Mouse (Mus musculus) E14TG2a.4 (cell line): Measurements from ENCODE around the gene Ppp6r2.
A peak's percentile ranks its signal among the peaks of the same experiment; 100 is the strongest.

Source experiments
- H3K27me3 ChIP-seq: 2 replicates; pipeline ENCODE4 v1.6.1; 2014; ENCODE audit warnings: low read length, control low read depth; ENCODE audit not compliant: insufficient read depth
- H3K36me3 ChIP-seq: 2 replicates; pipeline ENCODE4 v1.6.1; 2014; ENCODE audit warnings: low read length, control low read depth; ENCODE audit not compliant: insufficient read depth
- H3K4me1 ChIP-seq: replicated peaks from 2 replicates; pipeline ENCODE4 v1.6.1; 2014; ENCODE audit warnings: low read depth, low read length, control low read depth
- H3K4me3 ChIP-seq: replicated peaks from 2 replicates; pipeline ENCODE4 v1.5.1; 2014; ENCODE audit warnings: mild to moderate bottlenecking, low read length
- H3K9me3 ChIP-seq: 2 replicates; pipeline ENCODE4 v1.6.1; 2014; ENCODE audit warnings: low read length, control low read depth
- CTCF ChIP-seq: conservative IDR thresholded peaks from 2 replicates; pipeline ENCODE4 v1.5.1; 2014; ENCODE audit warnings: low read length
- NANOG ChIP-seq: IDR thresholded peaks from 2 replicates; pipeline ENCODE4 v1.6.1; 2014; ENCODE audit warnings: borderline replicate concordance, low read length, mixed read lengths
- POU5F1 ChIP-seq: IDR thresholded peaks from 2 replicates; pipeline ENCODE4 v1.6.1; 2014; ENCODE audit warnings: low read length, borderline replicate concordance

Gene Ppp6r2

DNA sequence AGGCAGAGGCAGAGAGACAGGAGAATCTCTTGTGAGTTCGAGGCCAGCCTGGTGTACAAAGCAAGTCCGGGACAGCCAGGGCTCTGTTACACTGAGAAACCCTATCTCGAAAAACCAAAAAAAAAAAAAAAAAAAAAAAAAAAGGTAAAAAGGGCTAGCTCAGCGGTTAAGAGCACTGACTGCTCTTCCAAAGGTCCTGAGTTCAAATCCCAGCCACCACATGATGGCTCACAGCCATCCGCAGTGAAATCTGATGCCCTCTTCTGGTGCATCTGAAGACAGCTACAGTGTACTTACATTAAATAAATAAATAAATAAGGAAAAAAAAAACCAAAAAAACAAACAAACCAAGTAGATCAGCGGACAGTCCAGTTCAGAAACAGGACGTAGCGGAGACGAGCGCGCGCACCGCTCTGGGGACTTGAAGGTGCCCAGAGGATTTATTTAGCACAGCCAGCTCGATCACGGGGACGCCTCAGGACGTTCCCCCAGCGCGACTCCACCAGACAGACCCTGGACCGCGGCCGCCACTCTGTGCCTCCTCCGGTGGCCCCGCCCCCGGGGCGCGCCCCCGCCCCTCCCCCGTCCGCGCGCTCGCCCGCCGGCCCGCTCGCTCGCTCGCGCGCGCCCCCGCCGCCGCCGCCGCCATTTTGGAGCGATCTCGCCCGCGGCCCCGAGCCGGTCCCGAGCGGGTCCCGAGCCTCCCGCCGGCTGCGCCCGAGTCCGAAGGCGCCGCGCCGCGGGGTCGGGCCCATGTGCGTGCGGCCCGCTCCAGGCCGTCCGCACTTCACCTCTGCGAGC, at the start of gene Ppp6r2:
Gene Ppp6r2, plus strand, starts transcription at position 639 of the 801 bp plus-strand sequence.
- H3K4me3 ChIP-seq: peak within 1 kb of the TSS; percentile 96
- no peaks in the 10 kb centered on the region for H3K9me3 ChIP-seq
- no peak for TF ChIP-seq NANOG
- TF ChIP-seq CTCF: 0 out of 2 replicates have a peak, but pooled peaks have one; percentile 0
- TF ChIP-seq POU5F1: no peak
- peaks cover 22% of the 10 kb centered on the region for H3K4me1 ChIP-seq
- H3K36me3 ChIP-seq: peaks cover 8% of the 10 kb centered on the region; the same call in 1 of the 2 replicates
- H3K27me3 ChIP-seq: peaks cover 7% of the 10 kb centered on the region; the same call in 1 of the 2 replicates

DNA sequence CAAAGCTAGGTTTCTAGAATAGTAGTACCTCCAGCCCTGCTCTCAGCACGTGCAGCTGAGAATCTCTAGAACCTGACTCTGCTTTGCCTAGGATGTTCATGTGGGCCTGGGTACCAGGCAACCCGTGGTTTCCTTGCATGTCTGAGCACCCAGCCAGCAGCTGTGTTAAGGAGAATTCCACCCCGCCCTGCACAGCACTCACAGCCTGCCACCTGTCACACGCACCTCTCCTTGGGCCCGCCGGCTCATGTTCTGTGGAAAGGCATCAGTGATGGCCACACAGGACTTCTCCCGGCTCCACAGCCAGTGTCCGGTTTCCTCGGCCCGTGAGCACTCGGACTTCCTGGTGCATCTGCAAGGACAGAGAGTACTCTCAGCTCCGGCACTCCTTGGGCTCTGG, 45.9 kb upstream of the Ppp6r2 start:
- peak overlapping the region; percentile 27 for H3K4me3 ChIP-seq
- no peaks in the 10 kb centered on the region for H3K27me3 ChIP-seq
- peaks cover 77% of the 10 kb centered on the region for H3K4me1 ChIP-seq
- H3K36me3 ChIP-seq: peaks cover 99% of the 10 kb centered on the region
- H3K9me3 ChIP-seq: no peaks in the 10 kb centered on the region
- no peak for TF ChIP-seq CTCF
- no peak for TF ChIP-seq NANOG
- TF ChIP-seq POU5F1: no peak

DNA sequence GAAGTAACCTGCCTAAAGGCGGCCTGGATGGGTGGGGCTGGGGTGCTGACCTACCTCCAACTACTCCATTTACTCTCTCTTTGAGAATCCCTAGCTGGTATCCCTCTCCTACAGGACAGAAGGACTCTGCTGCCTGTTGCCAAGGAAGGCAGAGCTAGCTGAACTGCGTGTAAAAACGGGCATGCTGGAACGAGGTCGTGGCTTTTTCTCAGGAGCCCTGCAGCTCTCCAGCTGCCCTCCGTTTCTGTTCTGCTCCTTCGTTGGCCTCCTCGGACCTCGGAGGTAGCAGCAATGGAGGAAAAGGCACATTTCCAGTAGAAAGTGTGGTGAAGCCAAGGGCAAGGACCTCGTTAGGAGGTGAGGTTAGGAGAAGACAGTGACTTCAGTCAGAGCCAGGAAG, 42.4 kb upstream of the Ppp6r2 start:
- TF ChIP-seq POU5F1: no peak
- no peak for TF ChIP-seq CTCF
- TF ChIP-seq NANOG: no peak
- no peaks in the 10 kb centered on the region for H3K9me3 ChIP-seq
- peaks cover 90% of the 10 kb centered on the region for H3K4me1 ChIP-seq
- H3K27me3 ChIP-seq: peaks cover 18% of the 10 kb centered on the region
- H3K36me3 ChIP-seq: peaks cover 78% of the 10 kb centered on the region
- H3K4me3 ChIP-seq: peak overlapping the region; percentile 60

DNA sequence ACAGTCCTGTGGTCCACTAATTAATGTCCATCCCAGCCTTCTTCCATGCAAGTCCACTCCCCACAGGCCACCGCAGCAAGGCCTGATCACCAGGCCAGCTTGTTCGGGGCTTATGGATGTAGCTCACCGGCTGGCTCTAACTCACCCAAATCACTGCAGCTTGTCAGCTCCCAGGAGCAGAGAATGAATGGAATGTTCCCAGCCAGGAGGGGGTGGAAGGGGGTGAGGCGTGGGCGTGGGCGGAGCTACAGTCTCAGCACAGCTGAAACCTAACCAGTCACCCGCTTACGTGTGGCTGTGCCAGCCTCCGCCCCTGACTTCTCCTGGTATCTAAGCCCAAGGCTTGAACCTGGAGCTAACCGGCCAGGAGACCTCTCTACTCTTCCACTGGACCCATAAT, 41.9 kb upstream of the Ppp6r2 start:
- peaks cover 73% of the 10 kb centered on the region for H3K36me3 ChIP-seq
- H3K9me3 ChIP-seq: no peaks in the 10 kb centered on the region
- peaks cover 20% of the 10 kb centered on the region for H3K27me3 ChIP-seq
- peak overlapping the region; percentile 60 for H3K4me3 ChIP-seq
- peaks cover 96% of the 10 kb centered on the region for H3K4me1 ChIP-seq
- TF ChIP-seq NANOG (no peak), POU5F1 (no peak), CTCF (no peak)

DNA sequence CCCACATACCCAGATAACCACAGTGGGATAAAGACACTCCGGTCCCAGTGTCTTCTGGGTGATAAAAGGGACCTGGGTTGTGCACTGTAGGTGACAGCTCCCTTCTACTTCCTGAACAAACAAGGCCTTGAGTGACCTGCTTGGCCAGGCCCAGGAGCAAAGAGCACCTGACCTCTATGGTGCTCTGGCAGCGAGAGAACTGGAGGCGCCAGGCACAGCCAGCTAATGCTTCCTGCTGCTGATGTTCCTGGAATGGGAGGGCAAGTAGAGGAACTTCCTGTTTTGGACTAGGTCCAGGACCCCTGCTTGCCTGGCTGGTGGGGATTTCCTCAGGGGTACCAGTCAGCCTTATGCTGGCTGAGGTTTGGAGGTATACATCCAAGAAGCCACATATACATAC, 41.3 kb upstream of the Ppp6r2 start:
- TF ChIP-seq NANOG (no peak), CTCF (no peak), POU5F1 (no peak)
- Histone ChIP-seq H3K36me3 (peaks cover 68% of the 10 kb centered on the region), H3K27me3 (peaks cover 24% of the 10 kb centered on the region), H3K4me3 (peak overlapping the region; percentile 60; the same call in 1 of the 2 replicates), H3K4me1 (peaks cover 98% of the 10 kb centered on the region), H3K9me3 (no peaks in the 10 kb centered on the region)

DNA sequence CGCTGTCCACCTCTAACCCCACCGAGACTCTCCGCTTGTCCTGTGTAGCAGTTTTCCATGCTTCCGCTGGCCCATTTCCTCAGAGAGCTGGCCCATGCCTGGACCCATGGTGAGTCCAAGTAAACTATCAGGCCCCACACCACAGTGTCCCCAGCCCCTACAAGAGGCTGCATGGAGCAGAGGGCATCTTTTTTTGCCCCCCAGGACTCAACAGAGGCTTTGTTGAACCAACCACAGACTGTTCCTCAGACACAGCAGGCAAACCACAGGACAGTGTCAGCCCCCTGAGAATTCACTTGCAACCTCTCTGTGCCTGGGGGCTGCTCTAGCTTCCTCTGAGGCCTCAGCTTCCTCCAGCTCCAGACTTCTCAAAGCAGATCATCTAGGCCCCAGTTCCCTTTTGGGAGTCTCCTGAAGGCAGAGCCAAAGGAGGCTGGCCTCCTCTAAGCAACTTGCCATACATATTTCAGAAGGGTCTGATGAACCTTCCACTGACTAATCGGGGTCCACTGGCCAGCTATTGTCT, 39.8 kb upstream of the Ppp6r2 start:
- Histone ChIP-seq H3K4me1 (peaks cover 100% of the 10 kb centered on the region), H3K36me3 (peaks cover 58% of the 10 kb centered on the region), H3K27me3 (peaks cover 24% of the 10 kb centered on the region), H3K9me3 (no peaks in the 10 kb centered on the region), H3K4me3 (0 out of 2 replicates have a peak overlapping the region, but pooled peaks have one; percentile 13)
- TF ChIP-seq POU5F1 (no peak), NANOG (no peak), CTCF (no peak)

DNA sequence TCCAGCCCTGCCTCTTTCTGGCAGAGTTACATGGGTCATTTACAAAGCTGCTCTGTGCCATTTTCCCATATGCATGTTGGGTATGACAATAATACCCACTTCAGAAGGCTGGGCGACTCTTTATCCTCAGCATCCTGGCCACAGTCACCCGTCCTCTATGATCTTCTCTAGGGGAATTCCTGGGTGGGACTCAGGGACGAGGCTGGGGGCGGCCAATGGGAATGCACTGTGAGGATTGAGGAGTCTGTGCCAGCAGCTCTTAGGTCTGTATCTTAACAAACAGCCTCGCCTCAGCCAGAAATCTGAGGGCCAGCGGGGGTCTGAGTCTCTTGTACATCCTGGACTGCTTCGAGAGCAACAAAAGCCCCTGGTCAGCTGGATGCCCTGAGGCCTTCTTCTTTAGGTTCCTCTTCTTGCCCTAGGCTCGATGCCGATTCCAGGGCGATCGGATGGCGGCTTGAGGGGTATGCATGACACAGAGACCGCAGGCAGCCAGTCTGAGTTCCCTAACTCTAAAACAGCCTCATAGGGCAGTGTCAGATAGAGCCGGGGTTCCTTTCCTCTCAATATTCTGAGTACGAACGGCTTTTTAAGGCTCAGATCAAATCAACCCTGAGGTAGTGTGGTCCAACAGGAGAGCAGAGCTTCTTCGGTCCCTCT, 38.9 kb upstream of the Ppp6r2 start:
- H3K4me3 ChIP-seq: peak overlapping the region; percentile 81
- peaks cover 100% of the 10 kb centered on the region for H3K4me1 ChIP-seq
- H3K9me3 ChIP-seq: no peaks in the 10 kb centered on the region
- peaks cover 24% of the 10 kb centered on the region for H3K27me3 ChIP-seq
- peaks cover 49% of the 10 kb centered on the region for H3K36me3 ChIP-seq
- no peak for TF ChIP-seq CTCF
- no peak for TF ChIP-seq POU5F1
- no peak for TF ChIP-seq NANOG
